Mouse (Mus musculus) embryonic facial prominence, embryonic 11.5 days (tissue): Measurements from ENCODE around the gene Sept4. TPM values are rescaled to one million over a fixed set of nuclear protein-coding genes. Genes with fewer than 3 reads are reported as not detected.
A peak's percentile ranks its signal among the peaks of the same experiment; 100 is the strongest.

Experiments
- ATAC-seq: fragments of 200-750 bp; cut with Nextera tagmentation; replicated peaks from 2 replicates; pipeline ENCODE4 v1.8.0; 2017; ENCODE audit warnings: low read depth; ENCODE audit not compliant: insufficient number of reproducible peaks, low FRiP score, low TSS enrichment
- DNase-seq: peaks from one replicate; pipeline ENCODE4 v3.0.0-alpha.2; 2015; ENCODE audit warnings: low spot score
- H3K27ac ChIP-seq: fragments of 300-500 bp; sonication (generic); replicated peaks from 2 replicates; pipeline ENCODE4 v1.5.1; 2014; ENCODE audit warnings: mild to moderate bottlenecking, low read depth, low read length, control low read depth
- H3K27me3 ChIP-seq: fragments of 300-500 bp; sonication (generic); 2 replicates; pipeline ENCODE4 v1.6.1; 2014; ENCODE audit warnings: mild to moderate bottlenecking, low read length, moderate library complexity, mixed read lengths; ENCODE audit not compliant: control insufficient read depth, insufficient read depth
- H3K36me3 ChIP-seq: fragments of 300-500 bp; sonication (generic); replicated peaks from 2 replicates; pipeline ENCODE4 v1.6.1; 2014; ENCODE audit warnings: low read depth, mild to moderate bottlenecking, low read length, moderate library complexity, mixed read lengths; ENCODE audit not compliant: control insufficient read depth, insufficient read depth
- H3K4me1 ChIP-seq: fragments of 300-500 bp; sonication (generic); 2 replicates; pipeline ENCODE4 v1.6.1; 2014; ENCODE audit warnings: low read length, mixed read lengths; ENCODE audit not compliant: control insufficient read depth, insufficient read depth
- H3K4me2 ChIP-seq: fragments of 300-500 bp; sonication (generic); 2 replicates; pipeline ENCODE4 v1.6.1; 2014; ENCODE audit warnings: low read depth, mild to moderate bottlenecking, control low read depth, low read length, moderate library complexity
- H3K4me3 ChIP-seq: fragments of 300-500 bp; sonication (generic); 2 replicates; pipeline ENCODE4 v1.5.1; 2014; ENCODE audit warnings: low read depth, low read length, control low read depth
- H3K9ac ChIP-seq: fragments of 300-500 bp; sonication (generic); replicated peaks from 2 replicates; pipeline ENCODE4 v1.6.1; 2014; ENCODE audit warnings: mild to moderate bottlenecking, control low read depth, low read length
- H3K9me3 ChIP-seq: fragments of 300-500 bp; sonication (generic); replicated peaks from 2 replicates; pipeline ENCODE4 v1.6.1; 2016; ENCODE audit warnings: mild to moderate bottlenecking, low read length, inconsistent platforms, mixed read lengths; ENCODE audit not compliant: control insufficient read depth
- WGBS: fragments of 180-500 bp; shearing (Covaris S2); extraction: QIAGEN DNeasy Blood & Tissue Kit; methylation state at CpG from one replicate; pipeline ENCODE4 v1.1.7; 2014; 5-methylcytosine and 5-hydroxymethylcytosine counted together
- polyA plus RNA-seq: library from polyadenylated mRNA; unstranded; fragments of >200 nt; fragmentation: Nextera tagmentation; extraction: Ambion mirVana; gene quantifications from 2 replicates; pipeline ENCODE4 v1.2.1, GENCODE M21; 2014

The Sept4 gene
- polyA plus RNA-seq, 1 experiment from 2014 or later: 6.6 TPM

DNA sequence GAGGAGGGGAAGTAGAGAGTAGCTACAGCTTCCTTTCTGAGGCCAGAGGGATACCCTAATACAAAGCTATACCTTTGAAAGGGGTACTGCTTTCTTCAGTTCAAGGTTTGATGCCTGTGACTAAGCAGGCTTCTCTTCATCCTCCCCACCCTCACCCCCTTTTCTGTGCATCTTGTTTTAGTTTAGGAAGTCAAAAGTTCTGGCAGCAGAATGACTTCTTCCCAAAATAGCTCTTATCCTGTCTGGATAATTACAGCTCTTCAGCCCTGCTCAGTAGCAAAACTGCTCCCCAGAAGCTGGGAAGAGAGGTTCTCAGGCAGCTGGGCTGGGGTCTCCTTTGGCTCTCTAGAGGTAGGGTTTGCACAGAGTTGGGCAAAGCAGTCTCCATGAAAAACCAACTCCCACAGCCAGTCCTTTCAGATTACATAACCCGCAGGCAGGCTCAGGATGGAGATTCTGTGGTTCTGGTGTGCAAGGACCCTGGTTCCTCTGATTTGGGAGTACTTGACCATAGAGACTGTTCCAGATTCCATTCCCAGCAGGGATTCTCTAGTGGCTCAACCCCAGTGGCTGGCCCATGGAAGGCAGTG lies 2.8 kb downstream of the Sept4 start:
- DNase-seq (no peak), ATAC-seq (no peak)
- no peaks in the 10 kb centered on the region for H3K9me3 ChIP-seq
- no peak overlapping the region for H3K4me3 ChIP-seq
- no peak overlapping the region for H3K9ac ChIP-seq
- H3K27ac ChIP-seq: no peak overlapping the region
- no peaks in the 10 kb centered on the region for H3K4me1 ChIP-seq
- no peak overlapping the region for H3K4me2 ChIP-seq
- no peaks in the 10 kb centered on the region for H3K36me3 ChIP-seq
- WGBS: 92% methylated on average over 1 of the region's 1 CpGs
- no peaks in the 10 kb centered on the region for H3K27me3 ChIP-seq

DNA sequence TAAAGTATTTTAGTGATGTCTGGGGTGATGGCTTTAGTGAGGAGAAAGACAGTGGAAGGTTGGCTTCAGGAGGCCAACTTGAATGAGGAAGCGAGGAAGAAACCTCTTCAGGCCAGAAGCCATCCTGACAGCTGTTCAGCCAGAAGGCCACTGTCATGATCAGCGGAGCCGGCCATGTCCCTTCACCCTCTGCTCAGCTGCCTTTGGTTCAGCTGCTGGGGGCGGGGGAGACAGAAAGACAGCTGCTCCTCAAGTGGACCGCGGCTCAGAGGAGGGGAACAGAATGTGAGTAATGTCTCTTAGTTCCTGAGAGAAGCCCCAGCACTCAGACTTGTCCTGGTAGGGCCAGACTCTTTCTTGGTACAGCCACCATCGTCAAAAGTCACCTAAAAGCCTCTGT lies 5.0 kb downstream of the Sept4 start:
- Histone ChIP-seq H3K4me1 (no peaks in the 10 kb centered on the region), H3K9ac (no peak overlapping the region), H3K27ac (no peak overlapping the region), H3K4me3 (no peak overlapping the region), H3K9me3 (no peaks in the 10 kb centered on the region), H3K27me3 (no peaks in the 10 kb centered on the region), H3K36me3 (no peaks in the 10 kb centered on the region), H3K4me2 (no peak overlapping the region)
- 78% methylated on average over 7 of the region's 7 CpGs for WGBS
- ATAC-seq: no peak
- DNase-seq: no peak

DNA sequence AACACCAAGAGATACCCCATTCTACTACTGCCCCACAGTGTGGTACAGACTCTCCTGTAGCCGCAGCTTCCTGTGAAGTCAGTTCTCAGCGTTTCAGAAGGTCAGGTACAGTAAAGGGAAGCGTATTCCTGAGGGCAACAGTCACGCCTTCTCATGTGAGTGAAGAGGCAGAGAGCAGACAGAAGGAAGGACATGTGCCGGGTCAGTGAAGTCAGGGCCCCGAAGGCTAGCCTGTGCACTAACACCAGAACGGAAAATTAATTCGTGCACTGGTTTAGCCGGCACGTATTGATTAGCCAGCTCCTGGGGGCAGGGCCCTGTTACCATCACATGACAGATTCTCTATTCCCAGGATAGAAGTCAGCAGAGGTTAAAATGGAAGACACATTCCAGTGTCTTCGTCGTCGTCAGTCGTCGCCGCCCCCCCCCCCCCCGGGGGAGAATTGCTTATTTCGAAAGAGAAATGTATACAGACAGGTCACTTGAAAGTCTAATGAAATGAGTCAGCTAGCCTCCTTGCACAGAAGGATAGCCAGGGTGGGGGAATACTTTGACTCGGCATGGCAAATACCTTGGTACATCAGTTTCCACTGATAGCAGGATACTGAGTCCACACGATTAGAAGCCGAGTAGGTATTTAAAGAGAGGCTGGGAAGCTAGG lies 5.9 kb downstream of the Sept4 start:
- Histone ChIP-seq H3K27ac (no peak overlapping the region), H3K9me3 (no peaks in the 10 kb centered on the region), H3K4me2 (no peak overlapping the region), H3K27me3 (no peaks in the 10 kb centered on the region), H3K4me3 (no peak overlapping the region), H3K4me1 (no peaks in the 10 kb centered on the region), H3K9ac (no peak overlapping the region), H3K36me3 (no peaks in the 10 kb centered on the region)
- 63% methylated on average over 21 of the region's 21 CpGs for WGBS
- DNase-seq (no peak), ATAC-seq (no peak)

DNA sequence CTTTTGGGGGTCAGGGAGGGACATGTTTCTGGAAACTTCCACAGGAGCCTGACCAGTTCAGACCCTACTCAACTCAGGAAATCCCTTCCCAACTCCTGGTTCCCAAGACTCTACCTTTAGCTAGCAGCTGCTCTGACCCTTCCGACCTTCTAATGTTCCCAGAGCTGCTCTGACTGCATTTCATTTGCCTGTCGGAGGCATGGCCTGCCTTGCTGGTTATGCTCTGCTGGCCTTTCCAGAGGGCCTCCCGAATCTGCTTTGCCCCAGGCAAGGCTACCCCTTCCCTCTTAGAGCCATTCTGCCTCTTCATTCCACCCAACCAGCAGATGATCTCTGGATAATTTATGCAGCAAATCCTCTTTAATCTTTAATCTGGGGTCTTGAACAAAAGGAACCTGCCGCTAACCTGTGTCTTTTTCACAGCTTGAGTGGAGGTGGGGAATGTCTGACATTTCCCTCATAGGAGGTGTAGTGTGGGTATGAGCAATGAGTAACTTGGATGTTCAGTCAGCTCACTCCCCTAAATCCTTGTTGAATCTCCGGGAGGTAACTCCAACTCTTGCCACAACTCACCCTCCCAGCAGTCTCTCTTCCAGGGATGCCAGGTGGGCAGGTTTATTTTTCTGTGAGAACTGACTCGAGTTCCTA lies 9.0 kb downstream of the Sept4 start:
- peak overlapping the region; percentile 55; the same call in 1 of the 2 replicates for H3K4me3 ChIP-seq
- no peaks in the 10 kb centered on the region for H3K4me1 ChIP-seq
- no peak overlapping the region; the same call in 1 of the 2 replicates for H3K9ac ChIP-seq
- no peaks in the 10 kb centered on the region for H3K27me3 ChIP-seq
- peak overlapping the region; percentile 98 for H3K4me2 ChIP-seq
- 11% methylated on average over 6 of the region's 6 CpGs for whole genome bisulfite sequencing
- H3K9me3 ChIP-seq: no peaks in the 10 kb centered on the region
- H3K27ac ChIP-seq: no peak overlapping the region
- ATAC-seq (no peak), DNase-seq (no peak)
- no peaks in the 10 kb centered on the region for H3K36me3 ChIP-seq

DNA sequence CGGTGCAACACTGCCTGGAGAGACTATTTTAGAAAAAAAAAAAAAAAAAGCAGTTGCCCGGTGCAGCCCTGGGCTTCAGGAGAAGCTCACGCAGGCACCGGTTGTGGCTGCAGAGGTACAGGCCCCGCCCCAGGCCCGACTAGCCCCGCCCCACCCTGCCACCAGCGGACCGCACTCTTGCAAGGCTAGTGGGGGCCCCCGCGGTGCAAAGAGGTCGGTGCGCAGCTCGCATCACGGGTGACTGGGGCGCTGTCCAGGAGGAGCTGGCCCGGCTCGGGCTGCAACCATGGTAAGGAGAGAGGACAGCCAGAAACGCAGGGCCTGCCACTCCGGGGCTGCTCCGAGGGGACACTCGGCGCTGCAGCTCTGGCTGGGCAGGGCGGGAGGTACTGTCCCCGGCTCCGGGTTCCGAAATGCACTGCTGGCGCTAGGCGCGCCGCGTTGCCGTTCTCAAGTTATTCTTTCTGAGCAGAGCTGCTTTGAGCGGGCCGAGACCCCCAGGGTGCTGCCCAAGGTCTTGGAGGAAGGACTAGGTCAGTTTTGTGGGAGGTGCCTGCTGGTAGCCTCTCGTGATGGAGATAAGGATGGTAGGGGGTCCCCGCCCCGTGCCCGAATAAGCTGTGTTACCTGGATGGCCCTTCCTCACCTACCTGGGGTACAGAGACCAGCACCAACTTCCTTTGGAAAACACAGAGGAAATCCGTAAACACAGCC lies 9.7 kb downstream of the Sept4 start:
- Histone ChIP-seq H3K4me1 (no peaks in the 10 kb centered on the region), H3K9me3 (no peaks in the 10 kb centered on the region), H3K4me2 (peak overlapping the region; percentile 98), H3K36me3 (no peaks in the 10 kb centered on the region), H3K27ac (no peak overlapping the region), H3K4me3 (peak overlapping the region; percentile 55), H3K27me3 (no peaks in the 10 kb centered on the region), H3K9ac (peak overlapping the region; percentile 61)
- under 1% methylated on average over 39 of the region's 40 CpGs for WGBS
- peak; percentile 53; the same call in 1 of the 2 replicates for ATAC-seq
- DNase-seq: peak; percentile 65

DNA sequence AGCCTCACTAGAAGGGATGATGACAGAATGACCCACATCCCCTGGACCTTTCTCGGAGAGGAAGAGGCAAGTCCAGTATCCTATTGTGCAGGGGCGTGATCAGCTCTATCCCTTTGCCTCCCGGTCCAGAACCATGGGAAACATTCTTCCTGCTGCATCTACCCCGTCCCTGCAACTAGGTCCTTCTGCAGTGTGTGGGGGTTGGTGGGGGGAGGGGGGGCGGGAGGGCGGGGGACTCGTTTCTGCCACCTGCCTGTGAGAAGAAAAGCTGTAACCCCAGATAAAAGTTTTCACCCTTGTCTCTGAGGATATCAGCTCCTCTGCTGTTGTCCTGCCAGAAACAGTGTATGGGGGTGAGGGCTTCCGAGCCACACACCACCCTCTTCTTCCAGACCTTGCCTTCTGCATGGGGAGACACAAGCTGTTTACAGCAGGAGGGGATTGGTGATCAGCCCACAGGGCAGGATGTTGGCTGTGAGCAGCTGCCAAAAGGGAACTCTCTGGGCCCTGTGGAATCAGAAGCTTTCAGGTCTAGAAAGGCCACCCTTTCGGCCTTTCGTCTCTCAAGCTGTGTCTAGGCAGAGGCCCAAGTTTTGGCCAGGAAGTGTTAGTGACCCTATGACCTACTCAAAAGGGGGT lies 10.4 kb downstream of the Sept4 start:
- H3K27ac ChIP-seq: no peak overlapping the region
- DNase-seq (no peak), ATAC-seq (no peak; the same call in 1 of the 2 replicates)
- no peaks in the 10 kb centered on the region for H3K36me3 ChIP-seq
- H3K4me2 ChIP-seq: peak overlapping the region; percentile 98
- WGBS: 12% methylated on average over 10 of the region's 10 CpGs
- no peaks in the 10 kb centered on the region for H3K4me1 ChIP-seq
- peak overlapping the region; percentile 55 for H3K4me3 ChIP-seq
- H3K27me3 ChIP-seq: no peaks in the 10 kb centered on the region
- peak overlapping the region; percentile 61 for H3K9ac ChIP-seq
- H3K9me3 ChIP-seq: no peaks in the 10 kb centered on the region

DNA sequence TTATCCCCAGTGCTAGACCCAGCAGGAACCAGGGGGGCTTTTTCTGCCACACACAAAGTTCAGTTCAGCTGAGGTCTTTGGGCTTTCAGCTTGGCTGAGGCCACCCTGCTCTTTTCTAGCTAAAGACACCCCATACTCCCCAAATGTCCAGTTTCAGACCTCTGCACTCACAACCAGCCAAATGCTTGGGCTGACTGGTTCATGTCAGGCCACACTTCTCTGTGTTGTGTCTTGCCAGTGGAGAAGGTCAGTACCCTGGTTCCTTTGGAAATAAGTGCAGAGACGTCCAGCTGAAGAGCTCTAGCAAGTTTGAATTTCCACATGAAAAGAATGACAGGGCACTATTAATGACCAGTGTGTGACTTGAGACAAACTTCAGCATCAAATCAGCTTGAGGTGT lies 11.0 kb downstream of the Sept4 start:
- Histone ChIP-seq H3K4me2 (no peak overlapping the region), H3K27me3 (no peaks in the 10 kb centered on the region), H3K4me1 (no peaks in the 10 kb centered on the region), H3K9ac (no peak overlapping the region), H3K4me3 (no peak overlapping the region), H3K9me3 (no peaks in the 10 kb centered on the region), H3K27ac (no peak overlapping the region), H3K36me3 (no peaks in the 10 kb centered on the region)
- no peak for DNase-seq
- WGBS: 49% methylated on average over 1 of the region's 1 CpGs
- ATAC-seq: no peak
